Mouse (Mus musculus): Measurements from ENCODE around the gene Gfy.

The Gfy gene

DNA sequence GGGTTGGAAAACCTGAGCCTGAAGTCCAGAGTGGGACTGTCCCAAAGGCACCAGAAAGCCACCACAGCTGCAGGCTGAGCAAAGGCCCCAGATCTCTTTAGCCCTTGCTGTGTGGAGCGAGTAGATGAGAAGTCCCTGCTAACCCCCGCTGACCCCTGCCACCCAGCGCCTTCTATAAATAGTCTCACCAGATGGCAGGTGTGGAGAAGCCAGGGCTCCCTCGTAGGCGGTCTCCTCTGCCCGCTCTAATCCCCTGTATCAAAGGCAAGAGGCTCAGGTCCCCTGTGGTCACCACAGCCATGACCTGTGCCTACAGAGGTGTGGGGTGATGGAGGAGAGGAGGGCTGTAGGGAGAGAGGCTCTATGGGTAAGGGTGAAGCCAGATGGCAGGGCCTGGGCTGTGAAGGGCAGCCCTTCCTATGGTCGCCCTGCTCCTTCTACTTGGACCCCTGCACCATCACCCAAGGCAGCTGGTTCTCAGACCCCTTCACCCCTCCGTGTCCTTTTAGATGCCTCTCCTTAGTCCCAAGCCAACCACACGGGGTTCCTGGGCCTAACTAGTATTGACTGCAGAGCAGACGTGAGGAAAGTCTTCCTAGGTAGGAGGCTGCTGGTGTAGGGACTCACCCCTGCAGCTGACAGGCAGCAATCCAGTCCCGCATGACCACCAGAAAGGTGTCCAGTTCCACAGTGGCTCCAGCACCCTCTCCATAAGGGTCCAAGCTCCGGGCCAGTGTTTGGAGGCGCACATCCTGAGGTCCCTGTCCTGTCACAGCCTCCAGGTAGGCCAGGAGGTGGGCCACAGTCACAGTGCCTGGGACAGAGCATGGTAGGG is 16.2 kb upstream of the Gfy start:
- in situ Hi-C loops (cut with MboI; ENCODE audit: unreplicated experiment in 2 of 2) = loop anchor here in 1 of 2 experiments (5.0 kb wide), 1 partner anchor 38 kb away; no protein-coding TSS in a partner anchor

DNA sequence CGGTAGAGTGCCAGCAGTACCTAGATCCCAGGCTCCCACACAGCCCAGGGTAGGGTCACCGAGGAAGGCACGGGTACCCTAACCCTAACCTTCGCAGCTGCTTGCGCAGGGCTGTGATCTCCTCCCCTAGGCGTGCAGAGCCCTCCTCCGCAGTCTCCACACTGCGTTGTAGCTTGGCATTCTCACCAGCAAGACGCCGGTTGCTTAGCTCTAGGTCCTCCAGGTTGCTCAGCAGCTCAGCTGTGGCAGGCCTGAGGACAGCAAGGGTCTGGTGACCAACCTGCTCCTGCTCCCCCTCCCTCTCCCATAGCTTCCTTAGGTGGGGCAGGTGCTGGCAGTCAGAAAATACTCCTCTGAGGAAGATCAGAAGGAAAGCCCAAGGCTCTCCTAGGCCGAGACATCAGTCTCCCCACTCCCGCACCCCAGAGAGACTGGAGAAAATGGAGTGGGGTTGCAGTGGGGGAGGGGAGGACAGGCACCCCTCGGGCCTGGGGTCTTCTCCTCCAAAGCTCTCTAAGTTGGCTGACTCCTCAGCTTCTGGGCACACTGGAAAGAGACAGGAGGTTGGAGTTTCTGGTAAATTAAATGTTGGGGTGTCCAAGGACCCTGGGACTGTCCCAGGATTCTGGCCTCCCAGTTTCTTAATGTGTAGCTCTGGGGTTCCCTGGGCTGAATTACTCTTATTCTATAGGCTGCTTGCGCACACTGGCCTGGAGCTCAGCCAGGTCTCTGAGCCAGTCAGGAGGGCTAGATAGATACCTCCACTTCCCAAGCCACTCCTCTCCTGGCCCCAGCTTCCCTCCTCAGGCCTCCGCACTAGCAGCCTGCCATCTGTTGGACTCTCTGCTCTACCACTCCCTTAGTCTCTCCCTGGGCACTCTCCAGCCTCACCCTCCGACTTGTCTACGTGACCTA is 14.8 kb upstream of the Gfy start:
- in situ Hi-C loops (cut with MboI; ENCODE audit: unreplicated experiment in 2 of 2) = no loop called here

DNA sequence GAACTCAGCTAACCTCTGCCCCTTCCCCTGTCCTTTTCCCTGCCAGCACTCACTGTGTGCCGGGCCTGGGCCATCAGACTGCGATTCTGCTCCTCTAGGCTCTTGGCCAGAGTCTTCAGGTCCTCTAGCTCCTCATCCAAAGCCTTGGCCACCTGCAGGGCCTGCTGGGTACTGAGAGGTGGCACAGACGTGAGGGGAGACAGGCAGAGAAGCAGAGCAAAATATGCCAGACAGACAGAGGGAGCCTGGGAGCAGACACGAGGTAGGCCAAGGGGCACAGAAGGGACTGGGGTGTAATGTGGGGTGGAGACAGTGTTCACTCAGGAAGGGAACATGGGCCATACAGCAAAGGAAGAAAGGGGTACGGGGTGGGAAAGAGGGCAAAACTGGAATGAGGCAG is 14.0 kb upstream of the Gfy start:
- in situ Hi-C loops (cut with MboI; ENCODE audit: unreplicated experiment in 2 of 2) = no loop called here

DNA sequence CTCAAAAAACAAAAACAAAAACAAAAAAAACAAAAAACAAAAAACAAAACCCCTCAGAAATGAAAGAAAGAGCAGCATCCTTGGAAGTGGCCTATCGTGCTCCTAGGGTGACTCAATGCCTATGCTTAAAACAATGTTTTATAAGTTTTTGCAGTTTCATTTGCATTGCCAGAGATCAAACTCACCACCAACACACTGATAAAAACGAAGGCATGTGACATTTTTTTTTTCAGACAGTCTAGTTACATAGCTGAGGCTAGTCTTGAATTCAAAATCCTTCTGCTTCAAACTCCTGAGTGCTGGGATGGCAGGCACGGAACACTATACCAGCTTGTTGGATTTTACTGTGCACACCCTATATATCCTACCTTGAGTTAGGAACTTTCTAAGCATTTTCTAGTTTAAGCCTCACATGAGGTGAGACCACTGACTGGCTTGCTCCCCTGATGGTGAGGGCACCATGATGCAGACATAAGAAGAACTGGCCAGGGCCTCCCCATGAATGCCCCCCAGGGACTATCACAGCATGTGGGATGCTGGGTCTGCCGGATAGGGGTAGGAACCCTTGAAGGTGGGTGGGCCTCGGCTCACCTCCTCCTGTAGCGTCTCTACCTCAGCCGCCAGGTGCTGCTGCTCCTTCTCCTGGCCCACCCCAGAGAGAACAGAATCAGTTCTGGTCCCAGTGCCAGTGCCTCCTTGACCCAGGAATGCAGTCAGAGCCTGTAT is 13.4 kb upstream of the Gfy start:
- in situ Hi-C loops (cut with MboI; ENCODE audit: unreplicated experiment in 2 of 2) = no loop called here

DNA sequence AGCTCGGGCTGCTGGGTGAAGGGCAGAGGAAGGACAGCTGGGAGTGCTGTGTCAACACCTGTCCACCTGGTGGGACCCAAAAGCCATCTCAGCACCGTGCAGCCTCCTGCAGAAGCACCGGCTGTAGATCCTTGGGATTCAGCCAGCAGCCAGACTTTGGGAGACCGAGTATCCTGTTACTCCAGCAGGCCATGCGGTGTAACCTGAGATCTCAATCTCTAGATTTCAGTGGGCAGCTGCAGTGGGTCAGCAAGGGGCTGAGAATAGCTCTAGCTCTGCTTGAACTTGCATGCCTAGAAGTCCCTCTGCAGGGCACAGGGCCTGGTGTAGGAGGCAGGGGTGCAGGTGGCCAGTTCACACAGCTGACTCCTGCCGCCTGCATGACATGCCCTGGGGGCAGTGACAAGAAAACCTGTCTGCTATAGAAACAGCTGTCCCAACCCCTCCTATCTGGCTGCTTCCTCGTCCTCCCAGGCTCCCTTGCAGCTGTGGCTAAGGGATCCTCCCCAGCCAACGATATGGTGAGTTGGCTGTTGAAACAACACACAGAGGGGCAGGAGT is 12.5 kb upstream of the Gfy start:
- in situ Hi-C loops (cut with MboI; ENCODE audit: unreplicated experiment in 2 of 2) = no loop called here

DNA sequence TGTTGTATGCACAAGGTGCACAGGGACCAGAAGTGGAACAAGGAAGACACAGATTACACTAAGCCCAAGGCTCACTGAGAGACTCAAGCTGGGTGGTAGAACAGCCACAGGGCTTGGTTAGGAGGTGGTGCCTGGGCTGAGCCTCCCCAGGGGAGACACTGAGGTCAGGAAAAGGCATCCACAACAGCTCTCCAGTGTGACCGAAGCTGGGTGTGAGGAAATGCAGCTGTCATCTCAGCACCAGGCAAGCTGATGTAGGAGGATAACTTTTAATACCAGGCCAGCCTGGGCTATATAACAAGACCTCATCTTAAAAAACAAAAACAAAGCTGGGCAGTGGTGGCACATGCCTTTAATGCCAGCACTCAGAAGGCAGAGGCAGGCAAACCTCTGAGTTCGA is 11.8 kb upstream of the Gfy start:
- in situ Hi-C loops (cut with MboI; ENCODE audit: unreplicated experiment in 2 of 2) = no loop called here

DNA sequence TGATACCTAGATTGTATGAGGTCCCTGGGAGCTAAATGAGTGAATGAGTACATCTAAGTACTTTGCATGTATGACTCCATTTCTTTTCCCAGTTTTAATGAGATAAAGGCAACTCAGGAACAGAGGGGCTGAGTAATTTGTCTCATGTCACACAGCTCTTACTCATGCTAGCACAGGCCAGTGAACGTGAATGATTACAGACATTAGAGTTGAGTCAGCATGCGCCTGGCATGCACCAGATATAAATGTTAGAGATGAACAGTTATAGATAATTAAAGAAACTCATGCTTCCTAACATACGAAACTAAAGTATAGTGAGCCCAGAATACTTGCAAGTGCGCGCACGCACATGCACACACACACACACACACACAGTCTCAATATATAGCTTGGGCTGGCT is 10.8 kb upstream of the Gfy start:
- in situ Hi-C loops (cut with MboI; ENCODE audit: unreplicated experiment in 2 of 2) = no loop called here

DNA sequence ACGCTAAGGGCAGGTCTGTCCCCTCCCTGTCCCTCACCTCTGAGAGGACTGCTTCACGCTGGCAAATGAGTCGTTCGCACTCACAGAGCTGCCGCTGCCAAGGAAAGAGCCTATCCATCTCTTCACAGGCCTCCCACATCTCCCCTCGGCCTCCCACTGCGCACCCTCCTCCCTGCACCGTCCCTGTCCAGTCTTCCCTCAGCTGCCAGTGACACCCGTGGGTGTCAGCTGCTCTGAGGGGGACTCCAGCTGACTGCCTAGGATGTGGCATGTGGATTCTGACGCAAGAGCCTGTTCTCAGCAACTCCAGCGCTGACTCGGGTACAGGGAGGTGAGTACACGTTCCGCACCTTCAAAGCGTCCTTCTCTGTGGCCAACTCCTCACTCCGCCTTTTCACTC is 10.2 kb upstream of the Gfy start:
- in situ Hi-C loops (cut with MboI; ENCODE audit: unreplicated experiment in 2 of 2) = no loop called here

DNA sequence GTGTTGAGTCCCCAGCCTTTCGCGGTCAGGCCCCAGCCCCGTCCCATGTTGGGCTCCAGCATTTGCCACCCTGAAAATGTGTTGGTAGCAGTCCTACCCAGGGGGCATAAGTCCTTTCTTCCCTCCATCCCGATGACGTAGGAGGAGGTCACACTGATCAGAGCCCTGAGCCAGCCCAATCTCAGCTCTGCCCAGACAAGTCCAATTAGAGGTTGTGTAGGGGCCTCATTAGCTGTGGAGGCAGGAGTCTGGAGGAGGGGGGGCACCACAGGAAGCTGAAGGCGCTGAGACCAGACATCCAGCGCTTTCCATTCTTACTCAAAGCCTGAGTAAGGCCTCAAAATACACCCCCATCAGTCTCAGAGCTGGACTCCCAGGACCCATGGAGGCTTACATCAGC is 6.6 kb upstream of the Gfy start:
- in situ Hi-C loops (cut with MboI; ENCODE audit: unreplicated experiment in 2 of 2) = no loop called here

DNA sequence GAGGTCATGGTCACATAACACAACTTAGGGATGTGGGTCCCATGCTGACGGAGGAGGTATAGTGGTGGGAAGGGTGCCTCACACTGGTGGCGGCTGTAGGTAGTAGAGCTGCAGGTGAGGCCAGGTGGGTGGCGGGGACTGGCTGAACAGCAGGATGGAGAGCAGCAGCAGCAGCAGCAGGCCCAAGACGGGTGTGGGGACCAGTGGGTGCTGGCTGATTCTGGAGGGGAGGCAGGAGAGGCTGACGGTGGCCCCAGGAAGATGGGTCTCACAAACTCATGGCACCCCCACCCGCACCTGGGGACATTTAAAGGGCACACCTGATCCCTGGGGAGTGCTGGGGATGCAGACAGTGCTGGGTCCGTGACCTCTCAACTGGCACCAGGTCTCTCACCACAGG is 4.3 kb upstream of the Gfy start:
- in situ Hi-C loops (cut with MboI; ENCODE audit: unreplicated experiment in 2 of 2) = no loop called here

DNA sequence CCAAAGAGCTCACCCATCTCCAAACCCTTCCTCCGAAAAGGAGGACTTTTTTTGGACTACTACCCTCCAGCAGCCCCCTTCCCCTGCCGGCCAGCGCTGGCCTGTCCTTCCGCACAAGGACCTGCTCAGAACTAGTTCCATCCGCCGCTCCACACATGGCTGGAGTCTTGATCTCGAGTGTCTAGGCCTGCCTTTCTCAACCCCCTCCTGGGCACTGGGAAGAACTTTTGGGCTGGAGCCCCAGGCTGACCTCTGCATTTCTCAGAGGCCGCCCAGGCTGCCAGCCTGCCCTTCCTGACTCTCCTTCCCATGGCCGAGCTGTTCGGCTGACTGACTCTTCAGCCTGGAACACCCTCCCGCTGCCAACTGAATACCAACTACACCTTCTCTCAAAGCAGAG is 3.2 kb upstream of the Gfy start:
- in situ Hi-C loops (cut with MboI; ENCODE audit: unreplicated experiment in 2 of 2) = no loop called here

DNA sequence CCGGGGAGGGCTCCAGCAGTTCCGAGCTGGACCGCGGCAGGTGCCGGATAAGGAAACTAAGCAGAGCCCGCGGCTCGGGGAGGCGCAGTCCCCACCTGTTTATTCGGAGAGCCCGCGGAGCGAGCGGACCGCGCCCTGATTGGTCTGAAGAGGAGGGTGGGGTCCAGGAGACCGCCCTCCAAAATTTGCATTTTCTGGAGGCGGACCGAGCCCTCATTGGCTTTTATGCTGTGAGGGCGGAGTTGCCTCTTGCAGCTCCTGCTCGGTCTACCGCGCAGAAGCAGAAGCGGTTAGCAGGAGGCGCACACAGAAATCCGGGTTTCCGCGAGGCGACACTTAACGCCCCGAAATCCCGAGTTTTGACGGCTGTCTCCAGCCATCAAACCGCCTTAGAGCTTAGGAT is 2.8 kb upstream of the Gfy start:
- in situ Hi-C loops (cut with MboI; ENCODE audit: unreplicated experiment in 2 of 2) = no loop called here

DNA sequence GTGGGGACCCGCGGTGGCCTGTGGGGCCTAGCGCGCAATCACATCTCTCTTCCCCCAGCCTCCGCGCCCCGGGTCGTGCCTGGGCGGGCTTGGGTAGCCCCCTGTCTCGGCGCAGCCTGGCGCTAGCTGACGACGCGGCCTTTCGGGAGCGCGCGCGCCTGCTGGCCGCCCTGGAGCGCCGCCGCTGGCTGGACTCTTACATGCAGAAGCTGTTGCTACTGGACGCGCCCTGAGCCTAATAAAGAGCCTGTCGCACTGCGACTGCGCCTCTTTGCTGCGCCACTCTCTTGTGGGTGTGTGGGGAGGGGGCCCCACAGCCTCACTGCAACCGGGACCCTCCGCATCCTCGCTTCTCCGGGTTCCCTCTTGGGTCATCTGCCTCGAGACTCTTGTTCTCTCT is 2.2 kb upstream of the Gfy start:
- in situ Hi-C loops (cut with MboI; ENCODE audit: unreplicated experiment in 2 of 2) = no loop called here

DNA sequence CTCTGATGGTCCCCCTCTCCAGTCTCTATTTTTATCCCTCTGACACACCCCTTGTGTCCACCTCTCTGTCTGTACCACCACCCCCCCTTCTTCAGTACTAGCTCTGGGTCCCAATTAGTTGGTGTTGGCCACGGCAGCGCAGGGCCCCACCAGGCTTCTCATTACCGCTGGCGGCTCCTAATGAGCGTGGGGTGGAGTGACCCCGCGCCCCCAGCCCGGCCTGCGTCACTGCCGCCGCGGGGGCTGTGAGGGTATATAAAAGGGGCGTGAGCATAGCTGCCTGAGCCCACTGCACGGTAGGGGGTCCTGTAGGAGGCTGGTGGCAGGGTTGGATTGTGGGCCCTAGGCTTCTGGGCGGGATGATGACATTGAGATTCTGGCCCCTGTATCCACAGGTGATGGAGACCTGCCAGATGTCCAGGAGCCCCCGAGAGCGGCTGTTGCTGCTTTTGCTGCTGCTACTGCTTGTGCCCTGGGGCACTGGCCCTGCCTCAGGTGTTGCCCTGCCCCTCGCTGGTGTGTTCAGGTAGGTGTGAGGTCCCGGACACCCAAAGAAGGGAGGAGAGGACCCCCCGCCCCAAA is 1.6 kb upstream of the Gfy start, which contains the start of gene Pth2:
Gene Pth2, plus strand, starts transcription at position 100 of the 582 bp plus-strand sequence.
- in situ Hi-C loops (cut with MboI; ENCODE audit: unreplicated experiment in 2 of 2) = no loop called here

DNA sequence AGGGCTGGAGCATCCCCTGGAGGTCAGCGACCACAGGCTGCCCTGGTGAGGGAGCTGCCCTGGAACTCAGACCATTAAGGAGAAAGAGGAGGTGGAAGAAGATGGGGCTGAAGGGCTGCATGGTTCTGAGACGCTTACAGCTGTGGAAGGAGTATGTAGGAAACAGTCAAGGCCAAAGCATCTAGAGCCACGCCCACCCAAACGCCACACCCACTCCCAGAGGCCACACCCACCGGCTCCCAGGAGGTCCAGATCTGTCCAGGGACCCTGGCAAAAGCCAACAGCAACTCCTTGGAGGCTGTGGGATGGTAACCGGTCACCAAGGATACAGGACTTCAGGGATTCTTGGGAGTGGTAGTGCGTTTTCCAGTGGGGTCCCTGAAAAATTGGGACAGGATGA is 819 bp downstream of the Gfy start:
- in situ Hi-C loops (cut with MboI; ENCODE audit: unreplicated experiment in 2 of 2) = no loop called here

DNA sequence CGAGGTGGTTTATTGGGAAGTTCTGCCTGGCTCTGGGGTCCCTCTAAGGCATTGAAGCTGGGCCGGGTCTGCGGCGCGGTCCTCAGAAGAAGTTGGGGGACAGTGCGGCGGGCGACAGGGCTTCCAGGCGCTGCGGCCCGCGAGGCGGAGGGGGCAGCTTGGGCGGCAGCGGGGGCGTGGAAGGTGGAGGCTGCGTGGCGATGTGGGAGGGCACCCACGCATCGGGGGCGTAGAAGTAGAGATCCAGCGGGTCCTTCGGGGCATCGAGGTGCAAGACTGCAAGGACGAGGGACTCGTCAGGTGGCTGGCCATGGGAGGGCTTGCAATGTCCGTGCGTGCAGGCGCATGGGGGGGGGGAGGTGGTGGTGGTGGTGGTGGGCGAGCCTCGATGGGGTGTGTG is 3.0 kb downstream of the Gfy start:
- in situ Hi-C loops (cut with MboI; ENCODE audit: unreplicated experiment in 2 of 2) = no loop called here

DNA sequence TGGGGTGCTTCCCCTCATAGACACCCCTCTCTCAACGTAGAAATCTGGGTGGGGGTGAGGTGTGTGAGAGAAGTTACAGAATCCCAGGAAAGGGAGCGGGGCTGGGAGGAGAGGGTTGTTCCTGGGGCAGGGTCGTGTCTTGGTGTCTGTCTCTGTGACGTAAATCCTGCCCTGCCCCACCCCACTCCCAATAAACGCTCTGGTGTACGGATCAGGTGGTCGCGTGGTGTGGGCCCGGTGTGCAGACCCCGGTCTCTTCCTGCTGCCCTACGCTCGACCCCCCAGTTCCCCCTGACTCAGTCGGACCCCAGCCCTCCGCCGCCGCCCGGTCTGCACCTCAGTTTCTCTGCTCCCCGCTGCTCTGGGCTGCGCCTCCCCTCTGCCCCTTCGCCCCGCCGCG is 3.4 kb downstream of the Gfy start:
- in situ Hi-C loops (cut with MboI; ENCODE audit: unreplicated experiment in 2 of 2) = no loop called here

DNA sequence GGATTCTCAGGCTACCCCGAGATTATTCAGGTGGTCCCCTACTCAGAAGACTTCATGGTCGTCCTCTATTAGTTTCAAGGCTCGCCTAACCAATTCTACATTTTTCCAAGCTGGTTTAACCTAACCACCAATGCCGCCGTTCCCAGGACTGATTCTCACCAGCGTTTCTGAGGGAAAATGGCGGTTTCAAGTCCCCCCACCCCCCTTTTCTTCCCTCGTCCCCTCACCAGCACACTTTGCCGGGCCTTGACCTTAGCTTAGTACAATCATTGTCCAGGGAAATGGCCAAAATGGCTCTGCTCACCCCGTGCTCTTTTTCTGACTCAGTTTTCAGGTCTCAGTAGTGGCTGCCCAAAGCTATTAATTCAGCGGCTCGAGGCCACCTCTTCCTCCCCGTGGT is 4.0 kb downstream of the Gfy start:
- in situ Hi-C loops (cut with MboI; ENCODE audit: unreplicated experiment in 2 of 2) = no loop called here

DNA sequence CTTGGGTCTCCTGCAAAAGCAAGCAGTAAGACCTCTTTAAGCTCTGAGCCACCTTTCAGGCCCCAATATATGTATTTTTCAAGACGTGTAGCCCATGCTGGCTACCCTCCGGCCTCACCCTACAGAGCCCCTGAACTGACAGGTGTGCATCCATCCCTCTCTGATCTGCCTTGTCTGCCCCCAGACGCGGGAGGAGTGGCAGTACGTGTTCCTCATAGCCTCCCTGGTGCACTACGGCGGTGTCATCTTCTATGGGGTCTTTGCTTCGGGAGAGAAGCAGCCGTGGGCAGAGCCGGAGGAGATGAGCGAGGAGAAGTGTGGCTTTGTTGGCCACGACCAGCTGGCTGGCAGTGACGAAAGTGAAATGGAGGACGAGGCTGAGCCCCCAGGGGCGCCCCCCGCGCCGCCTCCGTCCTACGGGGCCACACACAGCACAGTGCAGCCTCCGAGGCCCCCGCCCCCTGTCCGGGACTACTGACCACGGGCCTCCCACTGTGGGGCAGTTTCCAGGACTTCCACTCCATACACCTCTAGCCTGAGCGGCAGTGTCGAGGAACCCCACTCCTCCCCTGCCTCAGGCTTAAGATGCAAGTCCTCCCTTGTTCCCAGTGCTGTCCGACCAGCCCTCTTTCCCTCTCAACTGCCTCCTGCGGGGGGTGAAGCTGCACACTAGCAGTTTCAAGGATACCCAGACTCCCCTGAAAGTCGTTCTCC is 4.6 kb downstream of the Gfy start:
- in situ Hi-C loops (cut with MboI; ENCODE audit: unreplicated experiment in 2 of 2) = loop anchor here in 1 of 2 experiments (5.0 kb wide), 1 partner anchor 128 kb away; no protein-coding TSS in a partner anchor

DNA sequence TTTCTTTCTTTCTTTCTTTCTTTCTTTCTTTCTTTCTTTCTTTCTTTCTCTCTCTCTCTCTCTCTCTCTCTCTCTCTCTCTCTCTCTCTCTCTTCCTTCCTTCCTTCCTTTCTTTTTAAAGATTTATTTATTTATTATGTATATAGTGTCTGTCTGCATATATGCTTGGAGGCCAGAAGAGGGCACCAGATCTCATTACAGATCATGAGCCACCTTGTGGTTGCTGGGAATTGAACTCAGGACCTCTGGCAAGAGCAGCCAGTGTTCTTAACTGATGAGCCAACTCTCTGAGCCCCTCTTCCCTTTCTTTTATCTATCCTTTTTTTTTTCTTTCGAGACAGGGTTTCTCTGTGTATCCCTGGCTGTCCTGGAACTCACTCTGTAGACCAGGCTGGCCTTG is 5.6 kb downstream of the Gfy start:
- in situ Hi-C loops (cut with MboI; ENCODE audit: unreplicated experiment in 2 of 2) = loop anchor here in 1 of 2 experiments (5.0 kb wide), 1 partner anchor 129 kb away; no protein-coding TSS in a partner anchor

All from v-Abl transformed pro-B cells (cell line).